Mouse (Mus musculus) adrenal gland, adult 8-10 months (tissue): ENCODE data around the gene Pdzrn4. TPM values are rescaled to one million over a fixed set of nuclear protein-coding genes. Genes with fewer than 3 reads are reported as not detected.
"Not testable (repeated sequence)": the region's sequence is repeated elsewhere in the genome, so short reads cannot be mapped to it uniquely, and the experiment has no call there.

Source experiments
- DNase-seq: peaks from one replicate; pipeline ENCODE4 v3.0.0; 2022
- total RNA-seq, 4 experiments: library from RNA; stranded (reverse); gene quantifications; 2 replicates each; pipeline ENCODE4 v1.2.4; 2022

Gene Pdzrn4
- total RNA-seq = not detected

- DNase-seq = peak; percentile 0
Observed at GRCm38 (mm10) chr15:92396770-92397608, at the start of gene Pdzrn4. TSS of gene Pdzrn4 (plus strand) at chr15:92396881.

DNA sequence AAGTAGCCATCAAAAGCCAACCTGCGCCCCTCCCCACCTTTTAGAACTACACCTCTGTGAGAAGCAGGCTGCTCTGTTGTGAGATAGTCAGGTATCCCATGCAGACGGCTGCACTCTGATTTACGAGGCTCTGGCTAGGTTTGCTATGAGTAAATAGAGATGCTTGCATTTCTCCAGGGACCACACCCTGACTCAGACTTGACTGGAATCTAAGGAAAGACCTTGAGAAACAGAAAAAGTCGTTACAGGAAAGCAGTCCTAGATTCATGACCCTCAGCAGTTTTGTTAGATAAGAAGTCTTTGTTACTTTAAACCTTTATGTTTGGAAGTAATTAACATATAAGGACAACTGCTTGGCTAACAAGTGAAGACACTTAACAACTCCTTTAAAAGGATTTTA lies 49.3 kb upstream of the Pdzrn4 start:
- DNase-seq = no peak

DNA sequence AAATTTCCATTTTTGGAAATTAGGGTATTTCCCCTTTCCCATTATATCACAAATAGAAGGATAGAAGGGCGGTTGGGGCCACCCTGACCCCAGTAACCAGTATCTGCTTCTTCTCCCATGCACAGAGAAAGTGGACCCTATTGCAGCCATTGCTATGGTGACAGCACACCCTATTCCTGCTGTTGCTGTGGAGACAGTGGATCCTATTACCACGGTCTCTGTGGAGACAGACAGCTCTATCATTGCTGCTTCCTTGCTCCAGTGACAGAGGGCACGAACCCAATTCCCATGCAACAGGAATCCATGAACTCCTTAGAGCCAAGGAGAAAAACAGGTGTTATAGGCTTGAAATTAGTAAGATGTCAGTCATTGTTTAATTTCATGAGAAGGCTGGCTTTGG lies 48.8 kb upstream of the Pdzrn4 start:
- DNase-seq = no peak

DNA sequence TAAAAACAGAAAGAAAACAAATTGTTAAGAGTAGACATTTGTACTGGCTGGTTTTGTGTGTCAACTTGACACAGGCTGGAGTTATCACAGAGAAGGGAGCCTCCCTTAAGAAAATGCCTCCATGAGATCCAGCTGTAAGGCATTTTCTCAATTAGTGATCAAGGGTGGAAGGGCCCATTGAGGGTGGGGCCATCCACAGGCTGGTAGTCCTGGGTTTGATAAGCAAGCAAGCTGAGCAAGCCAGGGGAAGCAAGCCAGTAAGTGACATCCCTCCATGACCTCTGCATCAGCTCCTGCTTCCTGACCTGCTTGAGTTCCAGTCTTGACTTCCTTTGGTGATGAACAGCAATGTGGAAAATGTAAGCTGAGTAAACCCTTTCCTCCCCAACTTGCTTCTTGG lies 48.2 kb upstream of the Pdzrn4 start:
- DNase-seq = not testable (repeated sequence)

DNA sequence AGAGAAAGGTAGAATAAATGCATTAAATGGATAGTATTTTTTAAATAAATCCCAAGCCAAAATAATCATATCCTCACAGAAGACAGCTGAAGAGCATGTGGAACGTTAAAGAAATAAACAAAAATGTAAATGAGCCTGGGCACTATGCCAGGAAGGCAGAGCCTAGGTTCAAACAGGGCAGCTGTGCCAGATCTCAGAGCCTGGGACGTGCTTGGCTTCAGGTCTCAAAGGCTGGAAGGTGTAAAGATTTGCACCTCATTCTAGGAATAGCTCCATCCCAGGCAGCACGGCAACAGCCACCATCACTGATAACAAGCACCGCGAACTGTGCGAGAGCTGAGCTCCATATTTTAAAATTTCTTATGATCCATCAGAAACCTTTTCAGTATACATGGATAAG lies 32.5 kb upstream of the Pdzrn4 start:
- DNase-seq = no peak

GRCm38 (mm10) chr15:92364592-92364991 lies 32.1 kb upstream of the Pdzrn4 start:
- no peak for DNase-seq

DNA sequence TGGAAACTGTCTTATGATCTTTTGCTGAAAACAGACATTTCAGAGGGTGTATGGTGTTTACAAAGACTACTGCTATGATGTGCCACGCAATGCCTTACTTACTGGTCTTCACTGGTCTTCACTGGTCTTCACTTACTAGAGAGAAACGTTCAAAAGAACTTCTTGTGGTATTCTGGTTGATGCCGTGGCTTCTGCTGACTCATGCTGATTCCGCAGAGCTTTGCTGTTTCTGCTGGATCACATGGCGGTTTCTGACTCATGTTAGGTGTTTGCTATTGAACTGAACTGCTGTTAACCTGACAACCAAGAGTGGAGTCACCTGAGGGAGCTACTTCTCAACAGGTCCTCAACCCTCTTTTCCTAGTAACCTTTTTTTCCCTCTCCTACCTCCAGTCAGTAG lies 1.9 kb upstream of the Pdzrn4 start:
- no peak for DNase-seq

DNA sequence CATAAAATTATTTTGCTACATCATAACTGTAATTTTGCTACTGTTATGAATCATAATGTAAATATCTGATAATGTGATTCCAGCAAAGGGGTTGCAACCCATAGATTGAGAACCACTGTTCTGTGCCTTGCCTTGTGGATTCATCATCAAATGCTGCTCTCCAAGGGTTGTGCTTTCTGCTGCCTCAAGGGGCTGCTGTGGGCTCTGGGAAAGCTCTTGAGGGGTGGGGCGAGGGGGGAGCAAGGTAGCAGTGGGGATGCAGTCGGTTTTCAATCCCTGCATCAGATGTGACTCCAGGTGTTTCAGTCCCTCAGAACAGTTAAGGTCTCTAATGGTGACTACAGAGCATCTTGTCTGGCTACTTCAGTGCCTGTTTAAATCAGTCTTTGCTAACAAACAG lies 2.1 kb downstream of the Pdzrn4 start:
- no peak for DNase-seq

GRCm38 (mm10) chr15:92399278-92399677 lies 2.6 kb downstream of the Pdzrn4 start:
- no peak for DNase-seq

DNA sequence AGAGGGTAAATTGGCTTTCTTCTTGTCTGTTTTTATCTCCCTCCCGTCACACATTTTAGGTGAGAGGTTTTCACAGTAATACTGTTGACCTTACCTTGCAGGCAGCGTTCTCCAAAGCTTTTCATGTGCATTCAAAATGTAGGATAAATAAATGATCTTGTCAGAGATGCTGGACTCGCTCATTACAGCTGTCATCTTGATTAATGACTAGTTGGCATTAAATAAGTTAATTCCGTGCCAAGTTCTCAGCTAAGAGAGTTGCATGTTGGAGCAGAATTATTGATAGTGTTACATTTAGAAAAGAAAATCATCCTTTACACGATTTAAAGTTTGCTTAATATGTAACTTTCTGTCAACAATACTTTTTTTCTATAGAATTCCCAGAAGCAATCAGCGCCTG lies 4.9 kb downstream of the Pdzrn4 start:
- DNase-seq = no peak

DNA sequence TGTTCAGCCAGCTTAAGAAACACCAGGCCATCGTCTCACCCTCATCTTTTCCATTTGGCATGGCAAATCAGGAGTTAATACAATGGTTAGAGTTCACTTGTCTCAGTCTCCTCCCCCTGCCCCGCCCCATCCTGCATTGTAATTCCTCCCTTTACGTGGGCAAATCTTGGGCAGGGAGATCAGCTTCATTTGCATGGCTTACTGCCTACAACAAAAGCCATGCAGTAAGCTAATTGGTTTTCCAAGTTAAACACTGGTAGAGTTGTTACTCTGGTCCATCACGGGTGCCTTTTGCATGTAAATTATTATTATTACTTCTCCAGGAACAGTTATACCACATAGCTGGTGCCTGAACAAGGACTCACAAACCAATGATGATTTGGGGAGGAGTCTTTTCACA lies 18.6 kb downstream of the Pdzrn4 start:
- no peak for DNase-seq

DNA sequence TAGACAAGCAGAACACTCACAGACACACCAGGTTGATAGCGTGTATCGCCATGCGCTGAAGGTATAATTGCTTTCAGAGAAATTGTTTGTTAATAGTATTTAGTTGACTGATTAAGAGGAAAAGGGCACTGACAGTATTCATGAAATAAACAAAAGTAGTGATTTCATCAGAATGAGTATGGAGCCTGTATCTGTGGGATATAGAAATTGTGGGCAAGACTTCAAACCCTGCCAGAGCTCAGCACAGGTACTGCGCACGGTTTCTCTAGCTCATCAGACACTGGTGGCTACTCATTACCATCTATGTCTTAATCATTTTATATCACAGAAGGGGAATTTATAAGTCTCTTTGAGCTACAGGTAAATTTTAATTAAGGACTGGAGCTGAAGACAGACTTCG lies 19.5 kb downstream of the Pdzrn4 start:
- no peak for DNase-seq

- DNase-seq = no peak
Observed at GRCm38 (mm10) chr15:92416658-92417057, 20.0 kb downstream of the Pdzrn4 start.

- DNase-seq = no peak
Observed at GRCm38 (mm10) chr15:92417120-92417519, 20.4 kb downstream of the Pdzrn4 start.

- DNase-seq = no peak
Observed at GRCm38 (mm10) chr15:92434605-92435004, 37.9 kb downstream of the Pdzrn4 start.

- no peak for DNase-seq
Observed at GRCm38 (mm10) chr15:92435306-92435705, 38.6 kb downstream of the Pdzrn4 start.

DNA sequence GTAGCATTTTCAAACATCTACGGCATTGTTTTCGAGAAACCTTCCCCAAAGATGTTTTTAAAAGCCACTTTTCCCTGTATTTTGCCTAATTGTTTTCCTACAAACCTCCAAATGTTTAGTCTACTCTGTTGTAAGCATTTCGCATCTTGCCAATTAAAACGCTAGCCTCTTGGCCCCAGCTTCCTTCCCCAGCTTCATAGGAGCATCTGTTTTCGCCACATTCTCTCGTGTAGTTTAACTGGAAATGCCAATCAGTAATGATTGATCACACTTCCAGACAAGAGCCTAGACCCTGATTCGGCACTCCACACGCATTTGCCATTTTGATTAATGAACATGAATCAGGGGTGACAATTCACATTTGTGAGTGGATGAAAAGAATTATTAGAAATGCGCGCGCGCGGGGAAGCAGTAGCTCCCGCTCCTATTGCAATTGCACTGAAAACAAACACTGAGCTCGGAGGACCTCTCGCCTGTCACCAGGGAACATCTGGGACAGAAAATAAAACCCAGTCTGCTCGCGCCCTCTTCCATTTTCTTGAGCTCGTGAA lies 45.0 kb downstream of the Pdzrn4 start:
- DNase-seq = no peak

- DNase-seq = no peak
Observed at GRCm38 (mm10) chr15:92447708-92448147, 51.0 kb downstream of the Pdzrn4 start.

GRCm38 (mm10) chr15:92449112-92449511 lies 52.4 kb downstream of the Pdzrn4 start:
- DNase-seq = no peak

DNA sequence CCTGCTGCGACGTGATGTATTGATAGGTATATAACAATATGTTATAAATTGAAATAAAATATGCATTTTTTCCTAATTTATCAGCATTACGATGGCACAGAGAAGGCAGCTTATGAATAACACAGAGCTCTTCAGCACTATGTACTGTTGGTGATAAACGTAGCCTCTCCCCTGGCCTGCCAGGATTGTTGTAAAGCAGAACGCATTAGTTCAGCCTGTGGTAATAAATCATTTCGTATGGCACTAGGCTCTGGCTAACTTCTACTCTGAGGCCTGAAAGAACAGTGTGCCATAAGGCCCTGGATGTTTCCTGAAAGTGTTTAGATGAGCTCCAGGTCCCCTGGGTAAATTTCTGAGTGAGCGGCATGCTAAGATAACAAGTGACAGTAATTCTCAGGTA lies 55.9 kb downstream of the Pdzrn4 start:
- no peak for DNase-seq

- DNase-seq = no peak
Observed at GRCm38 (mm10) chr15:92482198-92482597, 85.5 kb downstream of the Pdzrn4 start.

DNA sequence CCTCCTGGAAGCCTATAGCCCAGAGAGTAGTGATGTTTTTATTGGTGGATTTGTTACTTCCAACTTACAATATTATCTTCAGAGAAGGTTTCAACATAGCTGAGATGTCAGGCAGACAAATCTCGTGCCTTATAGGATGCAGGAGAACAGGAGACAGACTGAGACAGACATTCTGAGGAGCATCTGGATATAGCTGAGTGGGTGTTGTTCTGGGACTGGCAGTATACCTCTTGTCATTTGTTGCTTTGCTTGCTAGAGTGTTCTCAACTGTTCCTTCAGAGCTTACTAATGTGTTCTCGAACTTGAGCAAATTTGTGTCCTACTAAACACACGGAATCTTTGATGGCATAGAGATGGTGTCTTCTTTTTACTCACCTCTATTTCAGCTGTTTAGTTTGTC lies 94.7 kb downstream of the Pdzrn4 start:
- no peak for DNase-seq

GRCm38 (mm10) chr15:92495465-92496174 lies 98.9 kb downstream of the Pdzrn4 start:
- DNase-seq = no peak
